Mouse (Mus musculus): ENCODE data around the gene Castor1. TPM values are rescaled to one million over a fixed set of nuclear protein-coding genes. Genes with fewer than 3 reads are reported as not detected.

The Castor1 gene
- polyA plus RNA-seq, 1 experiment from 2014 or later, result 10.3 TPM

GRCm38 (mm10) chr11:4267202-4267578, 49.2 kb downstream of the Castor1 start:
- Histone ChIP-seq H3K27ac (ENCODE audit: low read depth, low read length) (no peak overlapping the region), H3K36me3 (ENCODE audit: control insufficient read depth, insufficient read depth) (peaks cover 9% of the 10 kb centered on the region; the same call in 1 of the 2 replicates), H3K9ac (ENCODE audit: low read depth, low read length) (no peak overlapping the region), H3K4me3 (ENCODE audit: low read depth, low read length) (peak overlapping the region; percentile 64), H3K4me2 (replicated peaks; ENCODE audit: low read depth) (peak overlapping the region; percentile 91), H3K9me3 (ENCODE audit: control insufficient read depth) (no peaks in the 10 kb centered on the region), H3K4me1 (replicated peaks; ENCODE audit: control insufficient read depth, insufficient read depth, low read length) (peaks cover 17% of the 10 kb centered on the region), H3K27me3 (replicated peaks; ENCODE audit: control insufficient read depth, insufficient read depth, low read length) (no peaks in the 10 kb centered on the region)
- no peak for TF ChIP-seq CTCF (IDR thresholded peaks at IDR 0.05; ENCODE audit: low read depth)
- no peak for ATAC-seq
- WGBS, result 9% methylated on average over 13 of the region's 13 CpGs

- Histone ChIP-seq H3K9me3 (ENCODE audit: control insufficient read depth) (no peaks in the 10 kb centered on the region), H3K27ac (ENCODE audit: low read depth, low read length) (no peak overlapping the region), H3K36me3 (ENCODE audit: control insufficient read depth, insufficient read depth) (peaks cover 9% of the 10 kb centered on the region; the same call in 1 of the 2 replicates), H3K27me3 (replicated peaks; ENCODE audit: control insufficient read depth, insufficient read depth, low read length) (no peaks in the 10 kb centered on the region), H3K4me3 (ENCODE audit: low read depth, low read length) (no peak overlapping the region), H3K4me2 (replicated peaks; ENCODE audit: low read depth) (no peak overlapping the region), H3K4me1 (replicated peaks; ENCODE audit: control insufficient read depth, insufficient read depth, low read length) (peaks cover 14% of the 10 kb centered on the region), H3K9ac (ENCODE audit: low read depth, low read length) (no peak overlapping the region)
- 76% methylated on average over 6 of the region's 6 CpGs for WGBS
- no peak for ATAC-seq
- no peak for TF ChIP-seq CTCF (IDR thresholded peaks at IDR 0.05; ENCODE audit: low read depth)
These were observed 50.5 kb downstream of the Castor1 start for GRCm38 (mm10) chr11:4268500-4268899.

GRCm38 (mm10) chr11:4270744-4271459, 52.9 kb downstream of the Castor1 start:
- no peak overlapping the region for H3K27ac ChIP-seq (ENCODE audit: low read depth, low read length)
- no peak overlapping the region for H3K4me3 ChIP-seq (ENCODE audit: low read depth, low read length)
- WGBS, result 43% methylated on average over 20 of the region's 20 CpGs
- no peak overlapping the region for H3K4me2 ChIP-seq (replicated peaks; ENCODE audit: low read depth)
- no peak for ATAC-seq
- peaks cover 4% of the 10 kb centered on the region; the same call in 1 of the 2 replicates for H3K4me1 ChIP-seq (replicated peaks; ENCODE audit: control insufficient read depth, insufficient read depth, low read length)
- H3K36me3 ChIP-seq (ENCODE audit: control insufficient read depth, insufficient read depth), result peaks cover 9% of the 10 kb centered on the region; the same call in 1 of the 2 replicates
- H3K9me3 ChIP-seq (ENCODE audit: control insufficient read depth), result no peaks in the 10 kb centered on the region
- no peak overlapping the region for H3K9ac ChIP-seq (ENCODE audit: low read depth, low read length)
- TF ChIP-seq CTCF (IDR thresholded peaks at IDR 0.05; ENCODE audit: low read depth), result peak; percentile 65
- no peaks in the 10 kb centered on the region for H3K27me3 ChIP-seq (replicated peaks; ENCODE audit: control insufficient read depth, insufficient read depth, low read length)

- Histone ChIP-seq H3K4me1 (replicated peaks; ENCODE audit: control insufficient read depth, insufficient read depth, low read length) (no peaks in the 10 kb centered on the region), H3K9ac (ENCODE audit: low read depth, low read length) (no peak overlapping the region), H3K4me2 (replicated peaks; ENCODE audit: low read depth) (no peak overlapping the region), H3K36me3 (ENCODE audit: control insufficient read depth, insufficient read depth) (peaks cover 9% of the 10 kb centered on the region; the same call in 1 of the 2 replicates), H3K4me3 (ENCODE audit: low read depth, low read length) (no peak overlapping the region), H3K27ac (ENCODE audit: low read depth, low read length) (no peak overlapping the region), H3K9me3 (ENCODE audit: control insufficient read depth) (no peaks in the 10 kb centered on the region), H3K27me3 (replicated peaks; ENCODE audit: control insufficient read depth, insufficient read depth, low read length) (no peaks in the 10 kb centered on the region)
- 75% methylated on average over 11 of the region's 11 CpGs for WGBS
- no peak for ATAC-seq
- TF ChIP-seq CTCF (IDR thresholded peaks at IDR 0.05; ENCODE audit: low read depth), result no peak
These were observed 53.5 kb downstream of the Castor1 start for GRCm38 (mm10) chr11:4271544-4271943.

Other genes with a start within 250 kb of the Castor1 start
- gene 4930556J24Rik, start 241.4 kb upstream of the Castor1 start, polyA plus RNA-seq (2015; fragmentation: Nextera tagmentation; extraction: Ambion mirVana), result 0.13 and 0.16 TPM in 2 replicates
- 30.4 and 30.6 TPM in 2 replicates for gene Gal3st1, start 234.6 kb upstream of the Castor1 start, polyA plus RNA-seq (2015; fragmentation: Nextera tagmentation; extraction: Ambion mirVana)
- gene Sec14l4, start 186.8 kb upstream of the Castor1 start, polyA plus RNA-seq (2015; fragmentation: Nextera tagmentation; extraction: Ambion mirVana), result 0.05 and 0.13 TPM in 2 replicates
- not detected in 2 replicates for gene Sec14l3, start 153.4 kb upstream of the Castor1 start, polyA plus RNA-seq (2015; fragmentation: Nextera tagmentation; extraction: Ambion mirVana)
- gene Mtfp1, start 122.8 kb upstream of the Castor1 start, polyA plus RNA-seq (2015; fragmentation: Nextera tagmentation; extraction: Ambion mirVana), result 20.0 and 21.1 TPM in 2 replicates
- gene Sec14l2, start 94.8 kb upstream of the Castor1 start, polyA plus RNA-seq (2015; fragmentation: Nextera tagmentation; extraction: Ambion mirVana), result 7.6 and 8.4 TPM in 2 replicates
- 15.5 and 15.6 TPM in 2 replicates for gene Rnf215, start 83.0 kb upstream of the Castor1 start, polyA plus RNA-seq (2015; fragmentation: Nextera tagmentation; extraction: Ambion mirVana)
- 1.1 and 1.7 TPM in 2 replicates for gene Ccdc157, start 57.9 kb upstream of the Castor1 start, polyA plus RNA-seq (2015; fragmentation: Nextera tagmentation; extraction: Ambion mirVana)
- 15.7 and 16.5 TPM in 2 replicates for gene Sf3a1, start 57.9 kb upstream of the Castor1 start, polyA plus RNA-seq (2015; fragmentation: Nextera tagmentation; extraction: Ambion mirVana)
- gene Tbc1d10a, start 31.4 kb upstream of the Castor1 start, polyA plus RNA-seq (2015; fragmentation: Nextera tagmentation; extraction: Ambion mirVana), result 37.2 and 40.8 TPM in 2 replicates
- 0.08 and 0.20 TPM in 2 replicates for gene Osm, start 18.2 kb downstream of the Castor1 start, polyA plus RNA-seq (2015; fragmentation: Nextera tagmentation; extraction: Ambion mirVana)
- gene Lif, start 39.3 kb downstream of the Castor1 start, polyA plus RNA-seq (2015; fragmentation: Nextera tagmentation; extraction: Ambion mirVana), result 0.92 and 1.2 TPM in 2 replicates
- gene Hormad2, start 222.9 kb downstream of the Castor1 start, polyA plus RNA-seq (2015; fragmentation: Nextera tagmentation; extraction: Ambion mirVana), result 0.21 and 0.25 TPM in 2 replicates

All from intestine, postnatal 0 days (tissue).